Mouse (Mus musculus) megakaryocyte, adult 5-6 weeks (primary cell): ENCODE results near the gene Pgap3. TPM values are rescaled to one million over a fixed set of nuclear protein-coding genes. Genes with fewer than 3 reads are reported as not detected.

Experiments
- total RNA-seq, 2 experiments: library from RNA; stranded (forward) in 1 of 2; stranded (reverse) in 1 of 2; fragments of 153-499, 151-499 nt in 1 of 2; fragments of 221-1000, 200-1000 nt in 1 of 2; gene quantifications; 2 replicates each; pipeline versions ENCODE4 v1.2.3 to v1.2.4; 2015 to 2017

The Pgap3 gene
- total RNA-seq, 2 experiments from 2014 or later = 2.7 to 3.3 TPM

Other genes starting within 250 kb of the Pgap3 start
- gene Med1, start 207.2 kb downstream of the Pgap3 start, total RNA-seq (2015) = 64.5 and 70.6 TPM in 2 replicates
- 32.5 and 36.3 TPM in 2 replicates for gene Med1, start 207.2 kb downstream of the Pgap3 start, total RNA-seq (2017)
- 40.6 and 43.8 TPM in 2 replicates for gene Cdk12, start 197.4 kb downstream of the Pgap3 start, total RNA-seq (2015)
- gene Cdk12, start 197.4 kb downstream of the Pgap3 start, total RNA-seq (2017) = 50.2 and 52.2 TPM in 2 replicates
- not detected in 2 replicates for gene Neurod2, start 70.8 kb downstream of the Pgap3 start, total RNA-seq (2015)
- not detected in 2 replicates for gene Neurod2, start 70.8 kb downstream of the Pgap3 start, total RNA-seq (2017)
- gene Ppp1r1b, start 52.1 kb downstream of the Pgap3 start, total RNA-seq (2015) = not detected in 2 replicates
- gene Ppp1r1b, start 52.1 kb downstream of the Pgap3 start, total RNA-seq (2017) = not detected in 2 replicates
- 24.0 and 28.5 TPM in 2 replicates for gene Stard3, start 42.1 kb downstream of the Pgap3 start, total RNA-seq (2015)
- gene Stard3, start 42.1 kb downstream of the Pgap3 start, total RNA-seq (2017) = 36.0 and 39.9 TPM in 2 replicates
- gene Tcap, start 16.7 kb downstream of the Pgap3 start, total RNA-seq (2015) = not detected in 2 replicates
- gene Tcap, start 16.7 kb downstream of the Pgap3 start, total RNA-seq (2017) = not detected in 2 replicates
- not detected in 2 replicates for gene Pnmt, start 14.0 kb downstream of the Pgap3 start, total RNA-seq (2015)
- not detected in 2 replicates for gene Pnmt, start 14.0 kb downstream of the Pgap3 start, total RNA-seq (2017)
- not detected in 2 replicates for gene Erbb2, start 12.0 kb upstream of the Pgap3 start, total RNA-seq (2015)
- 0.28 TPM in 1 of 2 replicates, not detected in the other for gene Erbb2, start 12.0 kb upstream of the Pgap3 start, total RNA-seq (2017)
- 56.6 and 65.4 TPM in 2 replicates for gene Mien1, start 38.5 kb upstream of the Pgap3 start, total RNA-seq (2015)
- 31.5 and 38.0 TPM in 2 replicates for gene Mien1, start 38.5 kb upstream of the Pgap3 start, total RNA-seq (2017)
- not detected in 2 replicates for gene Grb7, start 45.9 kb upstream of the Pgap3 start, total RNA-seq (2015)
- gene Grb7, start 45.9 kb upstream of the Pgap3 start, total RNA-seq (2017) = not detected in 2 replicates
- 6.0 and 9.9 TPM in 2 replicates for gene Ikzf3, start 145.5 kb upstream of the Pgap3 start, total RNA-seq (2015)
- 6.6 and 11.0 TPM in 2 replicates for gene Ikzf3, start 145.5 kb upstream of the Pgap3 start, total RNA-seq (2017)
- 0.34 and 5.4 TPM in 2 replicates for gene Zpbp2, start 150.6 kb upstream of the Pgap3 start, total RNA-seq (2015)
- gene Zpbp2, start 150.6 kb upstream of the Pgap3 start, total RNA-seq (2017) = 0.81 TPM in 1 of 2 replicates, not detected in the other
- 5.1 and 7.8 TPM in 2 replicates for gene Ormdl3, start 186.9 kb upstream of the Pgap3 start, total RNA-seq (2015)
- gene Ormdl3, start 186.9 kb upstream of the Pgap3 start, total RNA-seq (2017) = 6.3 and 8.8 TPM in 2 replicates
- gene Lrrc3c, start 197.8 kb upstream of the Pgap3 start, total RNA-seq (2015) = not detected in 2 replicates
- not detected in 2 replicates for gene Lrrc3c, start 197.8 kb upstream of the Pgap3 start, total RNA-seq (2017)
- 5.5 and 7.0 TPM in 2 replicates for gene Gm12355, start 225.2 kb upstream of the Pgap3 start, total RNA-seq (2015)
- gene Gm12355, start 225.2 kb upstream of the Pgap3 start, total RNA-seq (2017) = 1.8 and 3.3 TPM in 2 replicates
- gene Gsdma3, start 225.9 kb upstream of the Pgap3 start, total RNA-seq (2015) = not detected in 2 replicates
- gene Gsdma3, start 225.9 kb upstream of the Pgap3 start, total RNA-seq (2017) = not detected in 2 replicates
- gene Gsdma2, start 246.3 kb upstream of the Pgap3 start, total RNA-seq (2015) = not detected in 2 replicates
- not detected in 2 replicates for gene Gsdma2, start 246.3 kb upstream of the Pgap3 start, total RNA-seq (2017)